Mouse (Mus musculus) embryonic stem cell, embryonic (primary cell): Measurements from ENCODE around the gene Map7d3.

ENCODE experiments used
- CTCF ChIA-PET, 4 experiments: fragments of 300-600 bp in 2 of 4; fragments of 350-600 bp in 2 of 4; sonication (Branson Sonifier 250); formaldehyde crosslinking; loops; one replicate each; lab custom pipeline; 2022; ENCODE audit warnings: inconsistent platforms in 2 of 4; lab: Charles Lee
- POLR2A ChIA-PET, 4 experiments: fragments of 300-600 bp in 2 of 4; fragments of 350-600 bp in 2 of 4; sonication (Branson Sonifier 250); formaldehyde crosslinking; loops; one replicate each; lab custom pipeline; 2022; ENCODE audit warnings: antibody characterized with exemption in 4 of 4, inconsistent platforms in 1 of 4; lab: Charles Lee

Gene Map7d3

DNA sequence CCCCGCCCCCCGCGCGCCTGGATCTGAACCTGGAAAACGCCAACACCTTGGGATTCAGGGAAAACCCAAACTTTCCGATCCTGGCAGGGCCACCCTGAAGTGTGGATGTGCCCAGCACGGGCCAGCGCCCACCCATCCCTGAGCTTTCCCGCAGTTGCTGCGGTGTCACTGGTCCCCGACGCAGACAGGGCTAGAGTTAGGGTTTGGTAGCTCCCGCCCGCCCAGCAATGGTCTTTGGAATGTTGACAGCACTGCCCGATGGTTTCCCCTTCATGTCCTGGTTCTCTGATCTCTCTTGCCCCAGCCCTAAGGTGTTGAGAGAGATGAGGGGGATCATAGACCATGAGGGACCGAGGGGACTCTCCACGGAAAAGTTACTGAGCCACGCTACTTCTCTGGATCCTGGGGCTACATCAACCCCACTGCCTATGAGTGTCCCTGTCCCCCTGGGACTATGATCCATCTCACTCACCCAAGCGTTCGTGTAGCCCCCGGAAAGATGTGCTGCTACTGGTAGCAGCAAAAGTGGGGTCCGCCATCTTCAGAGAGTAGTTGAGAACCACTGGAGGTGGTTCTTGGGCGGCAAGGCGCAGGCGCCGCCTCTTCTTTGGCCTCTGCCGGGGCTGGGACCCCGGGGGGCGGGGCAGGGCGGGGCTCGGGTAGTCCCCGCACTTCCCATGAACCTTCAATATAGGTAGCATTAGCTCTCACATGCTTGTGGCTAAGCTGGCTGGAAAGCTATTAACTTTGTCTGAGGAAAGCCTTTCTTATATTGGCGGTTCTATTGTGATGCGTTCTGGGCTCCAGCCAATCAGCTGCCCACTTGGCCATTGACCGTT is at the start of gene Map7d3:
Gene Map7d3 (minus strand): TSS at position 562 of the 839 bp plus-strand sequence.
- POLR2A ChIA-PET = interaction anchor here in 2 of 4 experiments (0.6 to 1.3 kb wide), 3 partner anchors 20 to 1277 kb away, joined by 3 to 6 read pairs (median 4); no protein-coding TSS in a partner anchor
- CTCF ChIA-PET = interaction anchor here in 2 of 4 experiments (0.6 to 0.8 kb wide), 3 partner anchors 10 to 30 kb away, joined by 3 to 4 read pairs (median 3); no protein-coding TSS in a partner anchor

DNA sequence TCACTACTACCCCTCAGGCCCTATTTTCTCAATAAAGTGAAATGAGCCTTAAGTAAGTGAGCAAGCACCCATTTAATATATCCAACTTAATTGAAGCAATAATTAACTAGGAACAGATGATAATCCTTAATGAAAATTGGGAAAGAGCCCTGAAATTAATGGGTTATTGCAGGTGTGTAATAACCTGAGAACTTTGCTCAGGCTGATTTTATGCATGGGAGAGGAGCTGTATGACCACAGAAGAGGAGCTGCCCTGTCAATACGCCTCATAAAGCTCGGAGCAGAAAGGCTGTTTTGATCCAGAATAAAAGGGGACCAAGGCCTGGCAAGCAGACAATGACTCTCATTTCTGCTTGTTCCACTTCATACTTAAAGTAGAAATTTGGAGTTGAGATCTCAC is 47.7 kb upstream of the Map7d3 start, which contains the start of gene Adgrg4:
Gene Adgrg4 (plus strand): TSS at position 301 of the 400 bp plus-strand sequence.
- CTCF ChIA-PET = no interaction called here
- POLR2A ChIA-PET = no interaction called here

DNA sequence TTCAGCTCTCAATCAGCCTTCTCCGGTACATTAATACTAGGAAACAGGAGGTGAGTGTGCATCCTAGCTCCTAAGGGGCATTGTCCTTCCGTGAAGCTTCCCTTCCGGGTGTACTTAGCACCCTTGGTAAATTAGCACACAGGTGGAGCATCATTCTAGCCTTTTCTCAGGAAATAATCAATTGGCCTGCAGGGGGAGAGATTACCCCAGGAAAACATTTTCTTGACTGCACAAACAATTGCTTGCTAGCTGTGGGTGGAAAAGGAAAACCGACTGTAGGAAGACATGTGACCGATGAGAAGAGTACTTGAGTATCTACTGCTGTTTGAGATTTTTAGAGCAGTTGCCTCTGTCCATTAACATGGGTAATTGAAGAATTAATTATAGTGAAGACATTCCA is 19.1 kb upstream of the Map7d3 start:
- ChIA-PET POLR2A (no interaction called here), CTCF (interaction anchor here in 1 of 4 experiments (0.6 kb wide), 1 partner anchor 537 kb away, joined by 3 read pairs; no protein-coding TSS in a partner anchor)

DNA sequence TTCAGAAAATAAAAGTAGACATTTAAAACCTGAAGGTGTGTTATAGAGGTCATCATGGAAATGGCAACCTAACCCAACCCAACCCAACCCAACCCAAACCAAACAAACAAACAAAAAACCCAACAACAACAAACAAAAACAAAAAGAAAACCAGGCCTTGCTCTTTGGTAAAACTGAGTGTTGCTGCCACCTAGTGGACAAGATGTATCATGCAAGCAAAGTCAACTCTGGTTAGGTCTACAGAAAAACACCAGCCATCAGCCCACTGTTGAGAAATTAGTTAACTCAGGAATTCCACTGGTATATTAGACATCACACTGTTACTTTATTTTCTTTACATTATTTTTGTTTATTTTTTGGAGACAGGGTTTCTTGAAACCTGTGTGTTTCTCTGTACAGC is 17.2 kb upstream of the Map7d3 start:
- ChIA-PET CTCF (no interaction called here), POLR2A (no interaction called here)

DNA sequence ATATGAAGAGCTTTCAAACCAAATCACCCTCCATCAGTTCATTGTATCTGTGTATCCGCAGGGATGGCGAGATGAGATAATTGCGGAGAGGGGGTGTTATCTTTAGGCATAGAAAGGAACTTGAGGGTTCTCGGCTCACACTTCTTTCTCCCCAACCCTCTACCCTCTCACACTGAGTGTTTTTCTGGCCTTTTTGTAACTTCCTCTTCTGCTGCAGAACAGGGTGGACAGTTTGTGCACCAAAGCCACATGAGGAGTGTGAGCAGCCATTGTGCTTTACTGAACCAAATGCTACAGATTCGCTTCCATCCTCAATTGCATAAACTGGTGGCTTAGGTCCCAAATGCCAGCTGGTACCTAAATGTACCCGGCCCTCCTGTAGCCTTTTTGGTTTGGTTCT is 13.7 kb upstream of the Map7d3 start:
- CTCF ChIA-PET = no interaction called here
- POLR2A ChIA-PET = interaction anchor here in 1 of 4 experiments (1.0 kb wide), 1 partner anchor 37 kb away, joined by 3 read pairs; no protein-coding TSS in a partner anchor

DNA sequence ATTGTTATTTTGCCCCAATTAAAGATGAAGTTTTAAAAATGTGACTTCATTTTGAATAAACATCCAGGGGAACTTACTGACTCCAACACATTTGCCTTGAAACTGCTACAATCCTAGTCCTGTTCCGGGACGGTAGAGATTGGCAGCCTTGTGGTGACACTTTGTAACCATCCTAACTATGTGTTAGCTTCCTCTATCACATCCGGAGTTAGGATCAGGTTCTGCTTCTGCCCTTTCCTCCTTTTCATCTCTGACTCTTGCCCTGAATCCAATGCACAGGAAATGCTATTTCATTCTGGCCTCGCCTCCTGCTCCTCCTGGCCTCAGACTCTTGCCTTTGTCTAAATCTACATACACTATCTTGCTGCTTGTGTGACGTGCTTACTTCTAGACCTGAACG is 5.4 kb upstream of the Map7d3 start:
- ChIA-PET POLR2A (no interaction called here), CTCF (no interaction called here)

DNA sequence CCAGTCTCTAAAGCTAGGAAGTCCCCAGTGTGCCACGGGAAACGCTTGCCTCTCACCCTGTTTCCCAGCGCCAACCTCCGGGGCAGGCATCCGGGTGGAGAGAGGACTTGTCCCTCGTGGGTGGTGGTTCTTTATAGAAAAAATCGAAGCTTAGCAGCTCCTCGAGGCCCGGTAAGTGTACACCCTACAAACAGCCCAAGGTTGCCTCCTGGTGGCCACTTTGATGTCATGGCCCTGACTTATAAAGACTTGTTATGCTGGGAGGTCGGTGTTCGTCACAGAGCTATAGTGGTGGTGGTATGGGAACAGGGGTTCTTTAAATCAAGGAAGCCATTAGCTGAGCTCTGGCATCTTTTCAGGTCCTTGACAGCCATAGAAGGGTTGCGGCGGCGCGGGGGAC is 30.9 kb downstream of the Map7d3 start:
- CTCF ChIA-PET = interaction anchor here (0.5 to 2.2 kb wide), 27 partner anchors 9 to 364 kb away, joined by 3 to 21 read pairs (median 4); partner anchors contain the start of gene Ints6l (in 1 of the 4)

DNA sequence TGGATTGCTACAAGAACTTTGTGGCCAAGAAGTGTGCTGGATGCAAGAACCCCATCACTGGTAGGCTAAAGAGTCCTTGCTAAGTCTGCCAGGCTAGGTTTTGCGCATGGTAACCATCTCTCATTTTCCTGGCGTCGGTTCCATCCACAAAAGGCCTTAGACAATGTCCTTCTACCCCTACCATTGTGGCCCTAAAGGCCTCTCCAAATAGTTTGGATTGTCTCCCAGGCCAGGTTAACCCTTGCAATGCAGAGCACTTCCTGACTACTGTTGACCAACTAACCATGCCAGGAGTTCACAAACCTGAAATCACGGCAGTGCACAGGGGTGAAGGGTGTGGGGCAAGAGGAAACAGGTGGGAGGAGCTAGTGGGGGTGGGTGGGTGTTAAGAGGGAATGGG is 31.5 kb downstream of the Map7d3 start:
- ChIA-PET POLR2A (interaction anchor here in 1 of 4 experiments (1.1 kb wide), 1 partner anchor 35 kb away, joined by 5 read pairs; no protein-coding TSS in a partner anchor), CTCF (interaction anchor here (0.5 to 2.2 kb wide), 23 partner anchors 9 to 363 kb away, joined by 3 to 21 read pairs (median 5); partner anchors contain the start of gene Ints6l (in 1 of the 4))

More for the DNA sequence above, 30.9 kb downstream of the Map7d3 start:
- POLR2A ChIA-PET = interaction anchor here in 1 of 4 experiments (0.9 to 1.1 kb wide), 2 partner anchors 32 to 35 kb away, joined by 3 to 5 read pairs; no protein-coding TSS in a partner anchor

DNA sequence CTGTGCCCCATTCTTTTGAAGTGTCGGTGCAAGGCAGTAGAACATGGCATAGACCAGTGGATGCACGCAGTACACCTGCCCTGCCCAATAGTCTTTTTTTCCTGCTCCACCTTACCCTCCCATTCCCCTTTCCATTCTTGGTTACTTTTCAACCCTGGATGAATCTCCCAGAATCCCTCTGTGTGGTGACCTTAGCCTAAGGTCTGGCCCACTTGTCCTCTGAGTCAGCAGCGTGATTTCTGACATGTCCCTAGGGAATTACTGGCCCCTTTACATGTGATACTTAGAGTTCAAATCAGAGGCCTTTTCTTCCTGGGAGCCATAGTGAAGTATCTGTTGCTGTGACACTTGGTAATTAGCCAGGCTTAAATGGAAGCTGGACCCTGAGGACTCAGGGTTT is 34.6 kb downstream of the Map7d3 start:
- POLR2A ChIA-PET = no interaction called here
- CTCF ChIA-PET = interaction anchor here in 1 of 4 experiments (0.7 kb wide), 1 partner anchor 79 kb away, joined by 3 read pairs; no protein-coding TSS in a partner anchor

DNA sequence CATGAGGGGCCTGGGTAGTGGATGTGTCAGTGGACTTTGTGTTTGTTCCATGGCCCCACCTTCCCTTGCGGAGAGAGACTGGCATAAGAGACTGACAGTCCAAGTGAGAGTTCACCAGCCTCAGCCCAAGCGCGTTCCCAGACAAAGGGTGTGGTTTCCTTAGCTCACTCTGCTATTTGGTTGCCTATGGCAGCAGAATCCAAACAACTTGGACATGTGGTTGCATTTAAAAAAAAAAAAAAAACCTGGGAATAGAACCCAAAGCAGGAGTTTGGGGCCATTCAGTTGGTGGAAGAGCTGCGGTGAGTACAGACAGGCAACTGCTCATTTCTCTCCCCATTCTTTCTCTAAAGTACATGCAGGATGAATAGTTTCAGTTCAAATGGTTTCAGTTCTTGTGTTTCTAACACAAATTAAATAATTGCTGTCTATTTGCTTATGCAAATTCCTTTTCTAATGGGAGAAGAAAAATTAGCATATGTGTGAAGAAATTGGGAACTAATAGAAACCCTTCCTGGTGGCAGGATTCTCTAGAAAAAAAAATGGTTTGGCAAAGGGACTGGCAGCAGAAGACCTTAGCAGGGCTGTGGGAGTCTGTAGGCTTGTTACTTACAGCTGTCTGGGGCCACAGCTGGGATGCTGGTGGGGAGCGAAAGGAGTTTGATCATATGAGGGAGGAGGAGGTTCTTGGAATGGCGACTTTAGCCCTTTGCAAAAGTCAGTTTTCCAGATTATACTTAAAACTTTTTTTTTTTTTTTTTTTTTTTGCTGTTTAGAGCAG is 35.7 kb downstream of the Map7d3 start:
- POLR2A ChIA-PET = interaction anchor here in 1 of 4 experiments (0.6 kb wide), 2 partner anchors 412 to 568 kb away, joined by 3 to 4 read pairs; no protein-coding TSS in a partner anchor
- CTCF ChIA-PET = interaction anchor here in 2 of 4 experiments (0.6 to 0.7 kb wide), 4 partner anchors 8 to 78 kb away, joined by 3 to 4 read pairs (median 3); no protein-coding TSS in a partner anchor

DNA sequence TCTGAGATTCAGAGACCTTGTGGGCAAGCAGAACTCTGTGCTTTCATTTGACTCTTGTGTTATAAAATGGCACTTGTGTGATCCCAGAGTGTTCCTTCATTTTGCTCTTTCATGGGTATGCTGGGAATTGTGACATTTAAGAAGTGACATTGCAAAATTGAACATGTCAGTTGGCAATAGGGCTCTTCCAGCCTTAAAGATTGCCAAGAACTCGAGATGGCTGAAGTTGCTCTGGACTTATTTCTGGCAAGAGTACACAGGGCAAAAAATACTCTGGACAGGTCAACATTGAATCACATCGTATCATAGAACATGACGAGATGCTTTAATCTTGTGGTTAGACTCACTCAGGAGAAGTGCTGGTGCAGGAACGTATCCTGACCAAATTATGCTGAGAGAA is 48.8 kb downstream of the Map7d3 start:
- ChIA-PET CTCF (no interaction called here), POLR2A (no interaction called here)

DNA sequence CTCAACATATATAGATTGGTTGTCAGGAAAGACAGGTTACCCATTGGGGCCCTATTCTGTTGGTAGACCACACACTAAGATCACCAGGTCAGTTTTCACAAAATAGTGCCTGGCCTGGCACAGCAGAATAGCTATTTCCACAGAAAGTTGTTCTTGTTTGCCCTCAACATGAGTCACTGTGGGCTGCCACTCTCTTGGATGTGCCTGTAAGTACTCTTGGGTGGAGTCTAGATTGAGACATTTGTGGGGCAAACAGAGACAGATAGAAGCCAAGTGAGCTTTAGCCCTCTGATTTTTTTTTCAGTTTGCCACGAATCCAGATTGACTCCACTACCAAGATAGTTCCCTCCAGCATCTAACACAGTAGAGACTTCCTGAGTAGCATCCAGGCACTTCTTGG is 50.4 kb downstream of the Map7d3 start:
- ChIA-PET POLR2A (interaction anchor here in 1 of 4 experiments (0.5 kb wide), 1 partner anchor 618 kb away, joined by 3 read pairs; no protein-coding TSS in a partner anchor), CTCF (no interaction called here)

DNA sequence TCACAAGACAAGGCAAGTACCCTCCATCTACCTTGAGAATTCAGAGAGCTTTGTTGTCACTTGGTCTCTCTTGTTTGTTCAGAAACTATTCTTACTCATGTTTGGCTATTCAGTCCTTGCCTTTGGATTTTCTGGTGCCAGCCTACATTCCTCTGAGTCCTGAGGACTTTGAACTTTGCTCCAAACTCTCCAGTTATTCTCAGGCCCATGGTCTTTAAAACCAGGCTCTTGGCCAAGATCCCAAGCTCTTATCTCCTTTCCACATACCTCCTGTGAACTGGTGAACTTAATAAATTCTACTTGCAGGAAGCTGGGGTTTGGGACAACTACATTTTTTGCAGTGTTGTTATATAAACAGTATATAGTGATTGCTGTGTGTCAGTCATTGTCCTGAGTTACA is 52.3 kb downstream of the Map7d3 start:
- ChIA-PET POLR2A (no interaction called here), CTCF (no interaction called here)

DNA sequence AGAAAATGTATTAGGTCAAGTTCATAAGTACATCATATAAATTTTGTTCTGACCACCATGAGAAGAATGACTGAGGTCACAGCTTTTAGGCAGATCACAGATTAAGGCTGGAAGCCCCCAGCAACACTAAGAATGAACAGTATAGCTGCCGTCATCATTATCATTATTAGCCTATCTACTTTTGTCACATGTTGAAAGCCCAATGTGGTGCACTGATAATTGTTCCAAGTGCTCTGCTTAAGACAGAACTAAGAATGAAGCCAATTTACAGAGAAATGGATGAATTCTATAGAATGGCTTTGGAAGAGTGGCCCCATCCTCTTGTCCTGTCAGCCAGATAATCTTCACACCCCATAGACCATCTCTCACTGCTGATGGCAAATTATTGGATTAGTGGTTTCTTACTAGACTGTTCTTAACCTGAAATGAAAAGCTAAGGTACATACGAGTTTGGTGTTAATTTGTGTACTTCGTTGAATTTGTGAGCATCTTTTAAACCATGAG is 61.8 kb downstream of the Map7d3 start:
- CTCF ChIA-PET = no interaction called here
- POLR2A ChIA-PET = no interaction called here

DNA sequence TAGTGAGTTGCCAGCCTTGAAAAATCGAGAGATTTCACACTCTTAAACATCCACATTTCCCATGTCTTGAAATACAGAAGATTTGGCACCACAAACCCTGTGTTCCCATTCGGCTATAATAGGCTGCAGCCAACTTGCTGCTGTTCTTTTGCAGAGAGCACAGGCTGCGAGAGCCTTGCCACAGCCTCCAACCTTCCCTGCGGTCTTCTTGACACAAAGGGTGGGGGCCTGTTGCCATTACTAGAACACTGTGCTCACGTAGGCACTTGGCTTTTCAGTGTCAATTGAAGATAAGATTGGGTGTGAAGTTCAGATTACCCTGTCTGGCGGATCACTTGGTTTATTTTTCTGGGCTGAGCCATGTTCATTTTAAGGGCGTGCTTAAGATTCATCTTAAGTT is 65.8 kb downstream of the Map7d3 start:
- POLR2A ChIA-PET = interaction anchor here in 1 of 4 experiments (1.0 kb wide), 2 partner anchors 24 to 35 kb away, joined by 3 to 5 read pairs; no protein-coding TSS in a partner anchor
- CTCF ChIA-PET = interaction anchor here (0.5 to 1.1 kb wide), 7 partner anchors 30 to 106 kb away, joined by 3 to 11 read pairs (median 5); no protein-coding TSS in a partner anchor

DNA sequence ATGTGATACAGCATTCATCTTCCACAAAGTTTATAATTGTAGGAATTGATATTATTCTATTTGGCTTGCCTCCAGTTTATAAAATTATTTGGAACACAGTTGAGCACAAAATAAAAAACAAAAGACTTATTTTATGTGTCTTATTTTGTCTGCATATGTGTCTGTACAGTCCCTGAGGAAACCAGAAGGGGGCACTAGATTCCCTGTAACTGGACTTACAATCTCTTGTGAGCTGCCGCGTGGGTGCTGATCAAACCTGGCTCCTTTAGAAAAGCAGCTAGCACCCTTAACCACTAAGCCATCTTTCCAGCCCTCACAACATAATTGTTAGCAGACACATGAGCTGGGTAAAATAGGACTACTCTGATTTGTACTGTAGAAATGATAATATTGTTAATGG is 66.5 kb downstream of the Map7d3 start:
- ChIA-PET CTCF (interaction anchor here (0.5 to 1.1 kb wide), 7 partner anchors 30 to 105 kb away, joined by 3 to 11 read pairs (median 5); no protein-coding TSS in a partner anchor), POLR2A (interaction anchor here in 1 of 4 experiments (1.0 kb wide), 2 partner anchors 25 to 36 kb away, joined by 3 to 5 read pairs; no protein-coding TSS in a partner anchor)

DNA sequence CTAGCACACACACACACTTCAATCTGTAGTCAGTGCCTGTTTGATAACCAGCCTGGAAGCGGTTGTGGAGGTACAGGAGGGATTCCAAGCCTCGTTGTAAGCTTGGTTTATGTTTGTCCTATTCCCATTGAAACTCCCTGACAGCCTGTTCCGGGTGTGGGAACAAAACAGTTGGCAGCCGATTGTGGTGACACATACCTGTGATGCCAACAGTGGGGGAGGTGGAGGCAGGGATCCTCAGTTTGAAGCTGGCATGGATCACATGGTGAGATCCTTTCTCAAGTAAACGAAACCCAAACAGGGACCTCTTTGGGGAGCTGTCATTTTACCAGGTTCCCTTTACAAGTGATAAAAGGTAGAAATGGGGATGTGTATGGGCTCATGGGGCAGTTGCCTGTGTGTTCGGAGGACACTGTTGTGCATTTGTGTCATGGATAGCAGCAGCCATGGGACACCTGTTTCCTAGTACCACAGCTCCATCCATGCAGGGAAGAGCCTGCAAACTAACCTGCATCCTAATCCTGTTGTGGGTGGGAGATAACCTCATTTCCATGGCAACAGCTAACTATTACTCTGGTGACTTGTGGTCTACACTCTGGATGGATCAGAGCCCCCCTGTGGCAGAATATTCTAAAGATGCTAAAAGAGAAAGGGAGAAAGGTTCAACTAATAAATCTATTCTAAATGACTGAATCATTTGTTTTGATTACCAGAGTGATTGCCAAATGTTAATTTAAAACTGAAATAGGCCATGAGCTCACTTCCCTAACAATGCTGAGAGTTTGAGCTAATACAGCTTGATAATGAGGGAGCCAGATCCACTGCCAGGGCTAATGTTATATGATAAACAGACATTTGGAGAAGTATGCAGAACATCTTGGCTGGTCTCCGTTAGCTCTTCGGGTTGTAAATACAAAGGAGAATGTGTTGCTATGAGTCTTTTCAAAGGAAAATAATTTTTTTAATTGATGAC is 68.5 kb downstream of the Map7d3 start:
- CTCF ChIA-PET = interaction anchor here in 2 of 4 experiments (1.4 to 2.3 kb wide), 2 partner anchors 38 to 104 kb away, joined by 6 to 7 read pairs; no protein-coding TSS in a partner anchor
- POLR2A ChIA-PET = no interaction called here
